Mouse (Mus musculus): ENCODE measurements around the gene Klk1. TPM values are rescaled to one million over a fixed set of nuclear protein-coding genes. Genes with fewer than 3 reads are reported as not detected.

The Klk1 gene
- total RNA-seq, 4 experiments from 2014 or later = not detected

DNA sequence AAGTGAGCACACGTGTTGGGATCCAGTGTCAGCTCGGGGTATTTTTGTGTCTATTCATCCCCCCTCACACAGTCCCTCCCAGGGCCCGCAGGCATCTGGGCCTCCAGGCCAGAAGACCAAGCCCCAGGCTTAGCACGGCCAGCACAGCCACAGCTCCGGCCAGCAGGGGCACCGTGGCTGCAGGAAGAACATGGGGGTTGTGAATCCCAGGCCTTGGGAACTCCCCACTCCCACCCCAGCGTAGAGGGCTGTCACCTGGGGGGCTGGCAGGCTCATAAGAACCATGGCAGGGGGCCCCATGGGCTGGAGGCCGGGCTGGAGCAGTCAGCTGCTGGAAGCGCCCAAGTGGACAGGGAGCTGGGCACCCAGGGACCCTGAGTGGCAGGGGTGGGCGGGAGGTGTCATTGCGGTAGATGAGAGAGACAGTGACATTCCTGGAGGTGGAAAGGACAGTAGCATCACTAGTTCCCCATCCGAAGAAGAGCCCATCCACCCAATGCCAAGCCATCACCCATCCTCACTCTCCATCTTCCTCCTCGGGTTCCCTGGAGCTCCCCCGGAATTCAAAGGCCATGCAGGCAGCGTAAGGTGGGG lies 28.0 kb downstream of the Klk1 start:
- no peak for DNase-seq (ENCODE audit: low spot score in 2 of 2)

DNA sequence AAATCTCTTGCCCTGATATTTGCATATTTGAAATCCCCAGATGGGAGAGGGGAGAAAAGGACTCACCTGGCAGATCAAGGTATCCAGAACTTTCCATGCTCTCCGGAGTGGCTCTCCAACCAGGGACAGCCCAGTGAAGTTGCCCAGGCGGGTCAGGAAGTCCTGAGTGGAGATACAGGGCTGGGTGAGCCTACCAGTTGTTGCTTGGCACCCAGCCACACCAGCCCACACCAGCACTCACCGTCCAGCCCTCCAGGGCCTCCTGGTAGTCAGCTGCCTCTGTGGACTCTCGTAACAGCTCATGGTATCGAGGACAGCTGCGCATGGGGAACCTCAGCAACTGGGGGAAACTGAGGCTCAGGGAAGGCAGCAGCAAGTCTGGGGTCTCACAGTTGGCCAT lies 29.8 kb downstream of the Klk1 start:
- no peak for DNase-seq (ENCODE audit: low spot score in 2 of 2)

DNA sequence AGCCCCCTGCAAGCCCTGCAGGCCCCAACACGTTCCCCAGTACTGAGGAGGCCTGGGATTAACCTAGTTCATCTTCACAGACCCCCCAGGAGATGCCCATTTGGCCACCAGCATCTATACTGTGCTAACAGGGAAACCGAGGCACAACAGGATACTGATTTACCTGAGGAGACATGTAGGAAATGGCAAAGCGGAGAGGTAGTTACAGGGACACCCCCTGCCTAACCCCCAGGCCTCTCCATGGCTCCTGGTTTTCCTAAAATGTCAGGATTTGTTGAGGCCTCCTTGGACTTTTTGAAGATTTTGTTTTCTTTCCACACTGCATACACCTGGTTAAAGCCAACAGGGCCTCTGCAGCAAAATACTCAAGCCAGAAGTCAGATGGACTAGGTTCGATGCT lies 32.1 kb downstream of the Klk1 start, which contains the start of gene Acp4:
Acp4 (minus strand) TSS at position 101 of the 400 bp plus-strand sequence.
- no peak for DNase-seq (ENCODE audit: low spot score in 2 of 2)

DNA sequence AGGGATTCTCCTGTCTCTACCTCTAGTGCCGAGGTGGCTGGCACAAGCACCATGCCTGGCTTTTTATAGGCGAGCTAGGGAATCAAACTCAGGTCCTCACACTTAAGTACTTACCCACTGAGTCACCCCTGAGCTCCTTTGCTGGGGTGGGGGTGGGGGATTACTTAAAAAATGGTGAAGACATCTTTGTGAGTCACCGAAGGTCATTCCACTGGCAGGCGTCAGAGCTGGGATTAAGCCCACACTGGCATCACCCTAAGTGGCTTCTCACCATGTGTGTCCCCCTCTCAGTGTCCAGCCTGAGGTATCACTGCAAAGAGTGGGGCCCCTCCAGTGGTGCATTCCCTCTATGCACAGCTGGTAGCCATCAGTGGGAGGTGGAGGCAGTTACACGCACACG lies 35.2 kb downstream of the Klk1 start:
- no peak for DNase-seq (ENCODE audit: low spot score in 2 of 2)

DNA sequence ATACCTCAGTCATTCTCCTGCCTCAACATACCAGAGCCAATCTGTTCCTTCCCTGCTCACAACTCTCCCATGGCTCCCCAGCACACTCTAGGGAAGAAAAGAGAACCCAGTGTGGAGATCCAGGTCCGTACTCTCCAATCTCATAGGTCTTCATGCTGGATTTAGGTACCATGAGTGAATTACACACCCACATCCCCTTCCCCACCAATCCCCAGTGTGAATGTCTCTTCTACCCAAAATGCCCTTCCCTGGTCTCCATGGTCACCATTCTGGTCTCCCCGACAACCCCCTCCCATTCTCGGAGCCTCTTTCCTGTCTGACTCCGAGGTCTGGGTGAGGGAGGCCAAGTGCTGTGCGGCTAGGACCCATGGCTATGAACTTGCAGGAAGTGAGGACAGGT lies 36.0 kb downstream of the Klk1 start, which contains the start of gene Gm15517:
Gm15517 (plus strand) TSS at position 301 of the 400 bp plus-strand sequence.
- no peak for DNase-seq (ENCODE audit: low spot score in 2 of 2)

DNA sequence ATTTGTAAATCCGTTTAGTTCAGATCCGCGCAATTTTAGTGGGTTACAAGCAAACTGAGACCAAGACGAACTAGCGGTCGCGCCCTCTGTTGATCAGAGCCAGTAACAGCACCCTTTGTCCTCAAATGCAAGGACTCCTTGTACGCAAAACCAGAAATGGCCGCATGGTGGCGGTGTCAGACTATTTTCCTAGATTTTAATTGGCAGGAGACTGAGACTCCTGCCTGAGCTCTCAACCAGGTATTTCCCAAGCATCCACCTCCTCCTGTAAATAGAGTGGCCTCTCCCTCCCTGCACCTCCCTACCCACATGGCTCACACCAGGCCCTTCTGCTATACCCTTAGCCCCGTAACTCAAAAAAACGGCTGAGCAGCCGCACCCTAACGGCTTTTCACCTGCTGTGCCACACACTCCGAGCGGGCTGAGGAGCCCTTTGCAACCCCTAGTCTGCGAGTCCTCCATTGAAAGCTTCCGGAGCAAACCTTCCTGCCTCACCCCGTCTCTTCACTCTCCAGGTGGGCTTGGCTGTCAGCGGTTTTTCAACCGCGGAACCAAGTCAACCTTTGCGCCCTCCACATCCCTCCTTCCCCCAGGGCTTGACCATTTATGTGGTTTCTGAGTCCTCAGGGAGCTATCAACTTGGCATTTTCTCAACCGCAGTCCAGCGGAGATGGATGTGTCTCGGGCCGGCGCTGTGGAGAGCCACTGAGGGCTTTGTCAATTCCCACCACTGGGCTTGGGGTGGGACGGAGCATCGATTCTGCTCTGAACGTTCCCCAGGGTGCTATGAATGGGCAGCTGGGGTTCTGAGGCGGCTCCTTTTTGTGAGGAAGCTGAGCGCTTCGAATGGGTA lies 37.9 kb downstream of the Klk1 start:
- peak; percentile 91 to 98 for DNase-seq (ENCODE audit: low spot score in 2 of 2)

DNA sequence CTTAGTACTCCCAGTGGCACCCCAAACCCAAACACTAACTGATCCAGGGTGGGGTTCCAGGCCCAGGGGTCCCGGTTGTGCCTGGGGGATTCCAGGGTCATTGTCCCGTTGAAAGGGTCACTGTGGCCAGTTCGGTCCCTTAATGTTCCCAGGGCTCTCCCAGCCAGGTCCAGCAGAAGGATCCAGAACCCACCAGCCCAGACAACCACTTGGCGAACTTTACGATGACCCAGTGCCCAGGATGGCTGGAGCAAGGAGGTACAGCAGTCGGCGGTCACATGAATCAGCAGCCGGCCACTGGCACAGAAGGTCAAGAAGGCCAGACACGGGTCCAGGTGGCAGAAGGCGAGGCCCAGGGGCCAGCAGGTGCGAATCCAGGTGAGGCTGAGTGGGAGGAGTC lies 43.0 kb downstream of the Klk1 start:
- no peak for DNase-seq (ENCODE audit: low spot score in 2 of 2)

DNA sequence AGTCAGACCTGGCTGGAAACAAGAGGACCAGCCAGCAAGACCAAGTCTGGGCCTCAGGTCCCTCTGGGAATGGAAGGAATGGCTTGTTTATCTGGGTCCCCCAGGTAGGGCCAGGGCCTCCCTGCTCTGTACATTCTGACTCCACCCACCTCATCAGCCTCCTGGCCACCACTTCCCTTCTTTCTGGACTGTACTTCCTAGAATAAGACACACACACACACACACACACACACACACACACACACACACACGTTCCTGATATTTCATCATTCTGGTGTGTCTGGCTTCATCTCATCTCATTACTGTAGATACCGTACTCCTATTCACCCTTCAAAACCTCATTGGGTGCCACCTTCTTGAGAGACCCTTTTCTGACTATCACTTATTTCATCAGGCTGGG lies 44.2 kb downstream of the Klk1 start:
- DNase-seq (ENCODE audit: low spot score in 2 of 2) = no peak

DNA sequence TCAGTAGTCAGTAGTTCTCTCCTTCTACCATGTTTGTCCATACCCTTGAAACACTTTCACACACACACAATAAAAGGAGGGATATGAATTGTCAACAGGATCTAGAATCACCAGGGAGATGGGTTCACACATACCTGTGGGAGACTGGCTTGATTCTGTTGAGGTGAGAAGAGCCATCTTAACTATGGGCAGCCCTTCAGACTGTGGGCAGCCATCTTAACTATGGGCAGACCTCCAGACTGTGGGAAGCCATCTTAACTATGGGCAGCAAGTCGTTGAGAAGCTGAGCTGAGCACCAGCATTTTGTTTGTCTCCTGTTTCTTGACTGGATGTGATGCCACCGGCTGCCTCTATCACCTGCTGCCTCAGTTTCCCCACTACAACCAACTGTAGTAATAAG lies 46.1 kb downstream of the Klk1 start:
- DNase-seq (ENCODE audit: low spot score in 2 of 2) = no peak

DNA sequence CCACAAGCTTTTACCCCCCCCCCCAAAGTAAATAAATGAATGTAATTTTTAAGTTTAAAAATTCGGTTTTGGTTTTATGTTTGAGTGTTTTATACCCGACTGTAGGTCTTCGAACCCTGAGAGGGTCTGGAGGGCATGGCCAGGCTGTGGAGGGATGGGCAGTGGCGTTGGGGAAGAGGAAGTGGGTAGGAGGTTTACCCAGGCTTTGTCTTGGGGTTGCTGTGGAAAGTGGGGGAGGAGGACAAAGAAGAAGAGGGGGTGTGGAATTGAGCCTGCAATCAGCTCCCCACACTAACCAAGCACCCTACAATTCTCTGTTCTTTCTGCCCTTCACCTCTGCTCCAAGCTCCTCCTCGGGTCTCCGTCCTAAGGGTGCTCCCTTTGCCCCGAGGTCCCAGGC lies 47.4 kb downstream of the Klk1 start:
- DNase-seq (ENCODE audit: low spot score in 2 of 2) = no peak

DNA sequence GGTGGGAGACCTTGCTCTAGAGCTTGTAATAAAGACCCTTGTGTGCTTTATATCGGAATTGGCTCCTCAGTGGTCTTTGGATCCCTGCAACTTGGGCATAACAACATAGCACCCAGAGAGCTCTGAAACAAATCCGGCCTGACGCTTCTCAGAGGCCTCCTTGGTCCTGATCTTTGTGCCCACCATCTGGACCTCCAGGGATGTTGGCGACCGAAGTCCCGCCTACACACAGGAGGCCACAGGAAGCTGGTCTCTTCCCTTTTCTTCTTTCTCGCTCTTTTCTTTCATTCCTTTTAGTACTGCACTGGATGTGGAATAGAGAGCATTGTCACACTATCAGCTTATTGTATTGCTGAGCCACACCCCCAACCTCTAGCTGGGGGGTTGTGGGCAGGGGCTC lies 48.3 kb downstream of the Klk1 start:
- DNase-seq (ENCODE audit: low spot score in 2 of 2) = no peak

DNA sequence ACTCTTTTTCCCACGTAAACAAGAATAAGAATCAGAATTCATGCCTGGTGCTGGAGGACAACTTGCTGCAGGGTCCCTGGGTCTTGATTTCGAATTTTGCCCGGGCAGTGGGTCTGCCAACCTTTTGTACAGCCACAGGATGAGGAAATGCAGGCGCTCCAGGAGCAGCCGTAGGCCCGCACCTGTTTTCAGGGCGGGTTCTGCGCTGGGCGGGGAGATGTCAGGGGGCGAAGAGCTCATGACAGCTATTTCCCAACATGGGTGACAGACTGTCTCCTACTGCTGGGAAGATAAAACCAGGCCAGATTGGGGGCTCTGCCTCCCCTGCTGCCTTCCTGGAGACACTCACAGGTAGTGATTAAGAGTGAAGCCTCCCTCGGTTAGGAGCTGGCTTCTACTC lies 48.9 kb downstream of the Klk1 start:
- DNase-seq (ENCODE audit: low spot score in 2 of 2) = no peak

DNA sequence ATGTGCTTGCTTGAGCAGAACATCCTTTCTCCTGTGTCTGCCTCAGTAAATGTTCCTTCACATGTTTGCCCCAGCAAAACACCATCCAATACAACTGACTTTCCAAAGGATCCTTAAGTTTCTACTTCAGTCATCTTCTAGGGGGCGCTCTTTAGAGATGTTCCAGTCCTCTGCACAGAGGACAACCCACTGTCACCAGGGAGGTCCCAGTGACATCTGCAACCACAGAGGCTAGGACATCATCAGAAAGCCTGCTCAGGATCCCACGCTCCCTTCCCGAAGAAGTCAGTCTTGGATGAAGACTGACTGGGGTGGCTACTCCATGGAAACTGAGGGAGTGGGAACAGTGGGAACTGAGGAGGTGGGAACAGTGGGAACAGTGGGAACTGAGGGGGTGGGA lies 50.4 kb downstream of the Klk1 start:
- DNase-seq (ENCODE audit: low spot score in 2 of 2) = no peak

DNA sequence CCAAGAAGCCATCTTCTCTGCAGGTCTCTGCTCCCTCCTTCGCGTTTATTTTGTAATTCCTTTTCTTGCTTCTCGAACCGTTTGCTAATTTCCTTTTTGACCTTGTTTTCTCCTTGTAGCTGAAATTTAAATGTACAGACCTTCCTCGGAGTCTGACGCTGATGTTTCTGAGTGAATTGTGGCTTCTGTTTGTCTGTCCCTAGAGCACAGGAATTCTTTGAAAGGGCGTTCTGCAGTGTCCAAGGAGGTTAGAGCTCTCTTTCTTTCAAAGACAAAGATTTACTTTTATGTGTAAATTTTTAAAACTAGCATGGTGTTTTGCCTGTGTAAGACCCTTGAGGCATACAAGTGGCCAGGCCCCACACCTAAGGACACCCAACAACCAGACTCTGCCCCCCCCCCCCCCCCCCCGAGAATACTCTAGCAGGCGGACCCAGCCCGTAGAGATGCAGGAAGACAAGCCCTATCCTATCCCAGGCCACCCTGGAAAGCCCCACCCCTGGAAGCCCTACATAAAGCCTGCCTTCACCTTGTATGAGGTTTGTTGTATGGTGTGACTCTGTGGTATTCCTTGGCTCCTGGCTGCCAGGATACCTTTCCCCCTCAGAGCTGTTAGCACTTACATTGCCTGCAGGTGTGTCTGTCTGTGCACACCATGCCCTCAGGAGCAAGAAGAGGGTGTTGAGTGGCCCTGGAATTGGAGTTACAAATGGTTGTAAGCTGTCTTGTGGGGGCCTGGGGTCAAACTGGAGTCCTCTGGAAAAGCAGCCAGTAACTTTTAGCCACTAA lies 51.5 kb downstream of the Klk1 start:
- no peak for DNase-seq (ENCODE audit: low spot score in 2 of 2)

DNA sequence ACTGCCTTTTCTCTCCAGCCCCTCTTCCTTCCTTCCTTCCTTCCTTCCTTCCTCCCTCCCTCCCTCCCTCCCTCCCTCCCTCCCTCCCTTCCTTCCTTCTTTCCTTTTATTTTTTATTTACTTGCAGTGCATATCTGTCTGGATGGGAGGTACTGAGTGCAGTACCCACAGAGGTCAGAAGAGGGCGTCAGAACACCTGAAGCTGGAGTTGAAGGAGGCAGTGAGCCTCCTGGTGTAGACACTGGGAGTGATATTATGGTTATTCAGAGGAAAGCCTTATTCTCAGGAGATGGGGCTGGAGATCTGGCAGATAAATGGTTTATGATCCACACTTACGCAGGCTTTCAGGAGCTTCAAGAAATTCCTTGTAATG lies 52.1 kb downstream of the Klk1 start:
- DNase-seq (ENCODE audit: low spot score in 2 of 2) = peak in 1 of 2 experiments; percentile 78

Other genes starting within 250 kb of the Klk1 start
- not detected for gene Klk1b9, start 249.3 kb upstream of the Klk1 start, total RNA-seq (2022)
- gene Klk1b11, start 229.5 kb upstream of the Klk1 start, total RNA-seq (2022) = not detected
- not detected for gene Klk1b26, start 213.2 kb upstream of the Klk1 start, total RNA-seq (2022)
- gene Klk1b27, start 173.1 kb upstream of the Klk1 start, total RNA-seq (2022) = not detected
- not detected for gene Klk1b21, start 123.0 kb upstream of the Klk1 start, total RNA-seq (2022)
- not detected for gene Klk1b22, start 112.7 kb upstream of the Klk1 start, total RNA-seq (2022)
- gene Klk1b16, start 88.6 kb upstream of the Klk1 start, total RNA-seq (2022) = not detected
- not detected for gene Klk1b24, start 37.1 kb upstream of the Klk1 start, total RNA-seq (2022)
- not detected for gene Klk1b3, start 27.2 kb upstream of the Klk1 start, total RNA-seq (2022)
- gene Klk1b4, start 17.9 kb upstream of the Klk1 start, total RNA-seq (2022) = not detected
- not detected for gene Klk1b5, start 9.4 kb upstream of the Klk1 start, total RNA-seq (2022)
- not detected for gene Gm36864, start 10.8 kb downstream of the Klk1 start, total RNA-seq (2022)
- gene 1700028J19Rik, start 21.3 kb downstream of the Klk1 start, total RNA-seq (2022) = 1 to 10 TPM; 1.3 to 2.4 (median 1.7) TPM
- 10 to 100 TPM; 76.7 to 94.0 (median 85.5) TPM for gene 2410002F23Rik, start 21.4 kb downstream of the Klk1 start, total RNA-seq (2022)
- gene Acp4, start 32.0 kb downstream of the Klk1 start, total RNA-seq (2022) = not detected
- gene Gm15517, start 36.1 kb downstream of the Klk1 start, total RNA-seq (2022) = not detected
- 1 to 10 TPM; 3.6 to 4.2 (median 3.6) TPM for gene Clec11a, start 81.5 kb downstream of the Klk1 start, total RNA-seq (2022)
- gene Shank1, start 84.9 kb downstream of the Klk1 start, total RNA-seq (2022) = 100 to 1,000 TPM; 568 to 623 (median 583) TPM
- 10 to 100 TPM; 82.9 to 94.7 (median 87.0) TPM for gene Syt3, start 158.7 kb downstream of the Klk1 start, total RNA-seq (2022)
- 1 to 10 TPM; 2.2 to 4.3 (median 2.8) TPM for gene 1700008O03Rik, start 160.5 kb downstream of the Klk1 start, total RNA-seq (2022)
- gene Lrrc4b, start 203.7 kb downstream of the Klk1 start, total RNA-seq (2022) = 100 to 1,000 TPM; 278 to 302 (median 291) TPM
- gene Aspdh, start 240.0 kb downstream of the Klk1 start, total RNA-seq (2022) = 10 to 100 TPM; 11.1 to 13.6 (median 12.4) TPM
- 100 to 1,000 TPM in 2 of 4 experiments, 10 to 100 TPM in 2; 97.1 to 114 (median 103) TPM for gene Josd2, start 242.6 kb downstream of the Klk1 start, total RNA-seq (2022)